Mouse (Mus musculus): ENCODE measurements around the gene Zscan25.
"Not testable (repeated sequence)": the region's sequence is repeated elsewhere in the genome, so short reads cannot be mapped to it uniquely, and the experiment has no call there.

Gene Zscan25

DNA sequence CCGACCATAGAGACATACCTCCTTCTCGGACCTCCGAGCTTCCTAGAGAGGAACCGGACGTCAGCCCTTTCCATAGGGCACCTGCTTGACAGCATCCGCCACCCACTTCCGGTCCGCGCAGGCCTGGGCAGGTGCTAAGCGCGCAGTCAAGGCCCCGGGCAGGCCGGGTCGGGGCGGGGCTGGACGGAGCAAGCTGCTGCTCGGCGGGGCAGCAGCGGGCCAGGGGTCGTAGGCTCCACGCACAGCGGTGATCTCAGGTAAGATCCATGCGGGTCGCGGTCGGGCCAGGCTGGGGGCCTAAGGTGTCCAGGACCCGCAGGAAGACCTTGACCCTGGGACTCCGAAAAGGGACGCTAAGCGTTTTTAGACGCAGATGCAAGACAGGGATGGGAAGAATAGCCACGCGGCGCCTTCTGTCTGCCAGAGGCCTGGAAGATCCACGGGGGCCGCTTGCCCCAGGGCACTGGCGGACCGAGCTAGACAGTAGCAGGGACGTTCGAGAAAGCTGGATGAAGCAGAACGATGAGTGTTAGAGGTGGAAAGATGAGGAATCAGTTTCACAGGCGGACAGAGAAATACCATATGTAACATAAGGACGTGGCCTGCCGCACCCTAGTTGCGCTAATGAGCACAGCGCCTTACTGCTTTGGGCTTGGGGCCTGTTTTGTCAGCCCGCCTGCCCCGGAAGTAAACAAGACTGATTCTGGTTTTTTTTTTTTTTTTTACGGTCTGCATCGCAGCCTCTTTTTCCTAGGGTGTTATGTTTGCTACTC lies at the start of gene Zscan25:
TSS of gene Zscan25 (plus strand) at position 130 of the 773 bp plus-strand sequence.
- peak; percentile 34 for DNase-seq (ENCODE audit: extremely low read depth, low read depth, low spot score)

DNA sequence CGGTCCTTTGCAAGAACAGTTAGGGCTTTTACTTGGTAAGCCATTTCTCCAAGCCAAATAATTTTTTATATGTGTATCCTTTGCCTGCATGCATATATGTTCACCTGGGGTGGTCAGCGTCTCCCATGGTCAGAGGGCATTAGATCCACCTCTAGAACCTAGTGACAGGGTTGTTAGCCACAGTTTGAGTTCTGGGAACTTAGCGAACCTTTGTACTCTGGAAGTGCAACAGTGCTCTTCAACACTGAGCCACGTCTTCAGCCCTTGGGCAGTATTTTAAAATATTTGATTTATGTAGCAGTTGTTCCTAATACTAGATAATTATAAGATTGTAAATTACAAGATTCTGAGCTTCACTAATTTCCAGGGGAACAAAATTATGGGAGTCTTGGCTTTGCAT lies 49.7 kb upstream of the Zscan25 start:
- no peak for DNase-seq (ENCODE audit: extremely low read depth, low read depth, low spot score)

DNA sequence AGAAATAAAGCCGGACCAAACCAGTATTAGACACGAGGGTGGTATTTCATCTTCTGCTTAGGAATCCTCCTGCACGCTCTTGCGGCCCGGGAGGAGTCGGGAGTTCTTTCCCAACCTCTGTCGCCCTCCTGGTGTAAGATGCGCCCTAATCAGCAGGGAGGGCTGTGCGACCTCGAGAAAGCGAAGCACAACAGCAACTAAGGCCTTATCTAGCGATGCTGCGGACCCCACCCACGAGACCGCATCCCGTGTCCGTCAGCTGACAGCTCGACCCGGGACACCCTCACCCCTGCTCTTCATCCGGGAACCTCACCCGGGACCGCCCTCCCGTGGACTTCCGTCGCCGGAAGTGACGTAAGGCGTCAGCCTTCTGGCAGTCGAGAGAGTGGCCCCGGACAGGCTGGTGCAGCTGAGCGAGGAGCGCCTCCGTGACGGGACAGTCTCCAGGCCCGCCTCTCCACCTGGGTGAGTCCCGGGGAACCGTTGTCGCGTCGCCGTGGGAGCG lies 48.9 kb upstream of the Zscan25 start, which contains the start of gene Zfp655:
TSS of gene Zfp655 (plus strand) at position 349 of the 505 bp plus-strand sequence.
- DNase-seq (ENCODE audit: extremely low read depth, low read depth, low spot score), result no peak

DNA sequence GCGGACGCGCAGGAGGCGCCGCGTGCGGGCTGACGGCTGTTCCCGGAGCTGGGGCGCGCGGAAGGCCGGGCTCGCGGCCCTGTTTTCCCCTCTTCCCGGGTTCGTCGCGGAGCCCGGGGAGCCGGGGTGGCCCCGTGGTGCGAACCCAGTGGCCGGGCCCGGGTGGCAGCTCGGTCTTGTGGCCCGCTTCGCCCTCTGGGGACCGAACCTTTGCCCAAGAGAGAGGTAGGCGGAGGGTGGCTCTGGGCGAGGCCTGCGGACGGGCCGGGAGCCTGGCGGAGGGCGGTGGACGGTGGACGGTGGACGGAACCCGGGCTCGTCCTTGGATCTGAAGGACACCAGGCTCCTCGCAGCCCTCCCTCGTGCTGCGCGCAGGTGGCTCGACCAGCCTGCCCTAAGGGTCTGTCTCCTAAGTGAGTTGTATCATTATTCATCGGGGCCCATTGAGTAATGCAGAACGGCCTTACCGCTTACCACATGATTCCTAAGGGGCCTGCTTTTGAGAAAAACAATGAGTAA lies 48.3 kb upstream of the Zscan25 start:
- DNase-seq (ENCODE audit: extremely low read depth, low read depth, low spot score), result peak; percentile 47

DNA sequence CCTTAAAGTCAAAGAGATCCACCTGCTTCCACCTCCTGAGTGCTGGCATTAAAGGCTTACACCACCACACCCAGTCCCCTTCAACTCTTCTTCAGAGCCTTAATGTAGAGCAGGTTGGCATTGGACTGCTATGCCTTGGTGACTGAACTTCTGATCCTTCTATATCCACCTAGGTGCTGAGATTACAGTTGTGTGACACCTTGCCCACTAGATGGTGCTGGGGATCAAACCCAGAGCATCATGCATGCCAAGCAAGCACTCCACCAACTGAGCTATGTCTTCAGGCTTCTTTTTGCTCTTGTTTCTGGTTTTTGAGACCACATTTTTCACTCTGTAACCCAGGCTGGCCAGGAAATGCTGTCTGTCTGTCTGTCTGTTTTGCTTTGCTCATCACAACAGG lies 45.7 kb upstream of the Zscan25 start:
- no peak for DNase-seq (ENCODE audit: extremely low read depth, low read depth, low spot score)

DNA sequence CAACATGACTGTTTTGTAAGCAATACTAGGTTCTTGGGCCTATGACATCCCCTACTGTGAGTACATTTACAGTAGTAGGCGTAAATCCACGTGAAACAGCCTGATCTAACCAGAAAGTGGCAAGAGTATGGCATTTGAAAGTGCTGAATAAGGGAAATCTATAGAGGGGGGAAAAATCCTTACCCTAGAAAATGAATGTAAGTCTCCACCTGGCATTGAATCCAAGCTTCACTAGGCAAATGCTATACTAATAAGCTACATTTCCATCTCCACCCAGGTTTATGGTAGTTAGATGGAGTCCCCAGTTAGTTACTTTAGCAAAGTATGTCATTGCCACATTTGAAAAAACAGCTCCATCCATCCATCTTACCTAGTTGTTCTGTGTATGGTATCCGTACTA lies 30.8 kb upstream of the Zscan25 start:
- no peak for DNase-seq (ENCODE audit: extremely low read depth, low read depth, low spot score)

DNA sequence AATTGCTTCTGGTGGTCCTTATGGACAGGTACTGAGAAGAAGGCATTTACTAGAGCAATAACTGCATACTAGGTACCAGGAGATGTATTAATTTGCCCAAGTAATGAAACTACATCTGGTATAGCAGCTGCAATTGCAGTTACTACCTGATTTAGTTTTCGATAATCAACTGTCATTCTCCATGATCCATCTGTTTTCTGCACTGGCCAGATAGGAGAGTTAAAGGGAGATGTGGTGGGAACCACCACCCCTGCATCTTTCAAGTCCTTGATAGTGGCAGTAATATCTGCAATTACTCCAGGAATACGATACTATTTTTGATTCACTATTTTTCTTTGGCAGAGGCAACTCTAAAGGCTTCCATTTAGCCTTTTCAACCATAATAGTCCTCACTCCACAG lies 6.7 kb upstream of the Zscan25 start:
- not testable (repeated sequence) for DNase-seq (ENCODE audit: extremely low read depth, low read depth, low spot score)

DNA sequence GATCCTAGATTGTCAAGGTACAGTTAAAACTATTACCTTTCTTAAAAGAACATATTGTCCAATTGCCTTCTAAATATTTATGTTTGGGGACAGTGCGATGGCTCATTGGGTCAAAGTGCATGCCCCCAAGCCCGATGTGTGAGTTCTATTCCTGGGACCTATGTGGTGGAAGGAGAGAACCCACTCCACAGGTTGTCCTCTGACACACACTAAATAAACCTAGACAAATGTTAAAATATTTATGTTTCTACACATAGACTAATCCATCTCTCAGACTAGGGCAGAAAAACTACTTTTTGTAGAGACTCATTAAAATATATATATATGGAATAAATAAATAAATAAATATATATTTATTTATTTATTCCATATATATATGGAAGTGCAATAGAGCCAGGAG lies 352 bp upstream of the Zscan25 start:
- no peak for DNase-seq (ENCODE audit: extremely low read depth, low read depth, low spot score)

DNA sequence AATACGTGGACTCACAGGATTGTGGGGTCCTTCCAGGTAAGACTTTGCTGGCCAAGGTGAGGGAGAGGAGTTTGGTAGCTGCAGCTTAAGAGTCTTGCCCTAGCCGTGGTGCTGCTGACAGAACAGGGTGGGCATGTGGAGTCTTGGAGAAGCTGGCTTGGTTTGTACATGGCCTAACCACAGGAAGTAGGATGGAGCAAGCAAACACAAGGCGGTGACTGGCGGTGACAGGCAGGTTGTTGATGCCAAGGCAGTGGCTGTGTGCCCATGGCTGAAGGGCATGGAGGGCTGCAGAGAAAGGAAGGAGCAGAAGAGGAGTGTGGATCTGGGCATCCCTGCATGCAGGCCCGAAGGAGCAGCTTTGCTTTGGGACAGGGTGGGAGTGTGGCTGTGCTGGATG lies 8.1 kb downstream of the Zscan25 start:
- no peak for DNase-seq (ENCODE audit: extremely low read depth, low read depth, low spot score)

DNA sequence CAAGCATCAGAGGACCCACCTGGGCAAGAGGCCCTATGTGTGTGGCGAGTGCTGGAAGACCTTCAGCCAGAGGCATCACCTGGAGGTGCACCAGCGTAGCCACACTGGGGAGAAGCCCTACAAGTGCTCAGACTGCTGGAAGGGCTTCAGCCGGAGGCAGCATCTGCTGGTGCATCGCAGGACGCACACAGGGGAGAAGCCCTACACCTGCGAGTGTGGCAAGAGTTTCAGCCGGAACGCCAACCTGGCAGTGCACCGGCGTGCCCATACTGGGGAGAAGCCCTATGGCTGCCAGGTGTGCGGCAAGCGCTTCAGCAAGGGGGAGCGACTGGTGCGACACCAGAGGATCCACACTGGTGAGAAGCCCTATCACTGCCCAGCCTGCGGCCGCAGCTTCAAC lies 10.4 kb downstream of the Zscan25 start:
- DNase-seq (ENCODE audit: extremely low read depth, low read depth, low spot score), result no peak

DNA sequence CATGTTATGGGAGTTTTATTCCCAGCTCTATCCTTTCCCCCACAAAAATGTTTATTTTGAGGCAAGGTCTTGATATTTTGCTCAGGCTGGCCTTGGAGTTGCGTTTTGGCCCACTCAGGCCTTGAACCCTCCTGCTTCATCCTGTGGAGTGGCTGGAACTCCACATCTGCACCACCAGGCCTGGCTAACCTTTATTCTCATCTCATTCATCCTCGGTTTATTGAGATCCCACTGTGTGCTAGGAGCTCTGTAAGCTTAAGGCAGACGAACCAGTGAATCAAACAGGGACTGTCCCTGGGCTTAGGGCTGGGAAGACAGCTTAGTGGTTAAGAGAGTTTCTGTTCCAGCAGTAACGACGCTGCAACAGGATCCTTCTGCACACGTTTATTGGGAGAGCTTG lies 12.1 kb downstream of the Zscan25 start:
- no peak for DNase-seq (ENCODE audit: extremely low read depth, low read depth, low spot score)

DNA sequence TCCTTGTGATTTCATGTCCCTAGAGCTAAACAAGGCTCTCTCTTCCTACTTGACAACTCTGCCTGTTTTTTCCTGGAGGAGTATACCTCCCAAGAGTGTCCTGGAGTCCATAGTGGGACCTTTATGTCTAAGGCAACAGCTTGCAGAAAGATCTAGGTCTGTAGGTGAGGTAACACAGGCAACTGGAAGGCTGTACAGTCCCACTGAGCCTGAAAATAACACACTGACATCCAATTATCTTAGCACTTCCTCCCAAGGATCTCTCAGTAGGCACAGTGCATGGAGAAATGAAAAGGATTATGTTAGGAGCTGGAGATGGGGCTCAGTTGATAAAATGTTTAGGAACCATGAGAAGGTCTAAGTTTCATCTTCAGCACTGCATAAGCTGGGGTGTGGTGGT lies 20.2 kb downstream of the Zscan25 start:
- DNase-seq (ENCODE audit: extremely low read depth, low read depth, low spot score), result no peak

DNA sequence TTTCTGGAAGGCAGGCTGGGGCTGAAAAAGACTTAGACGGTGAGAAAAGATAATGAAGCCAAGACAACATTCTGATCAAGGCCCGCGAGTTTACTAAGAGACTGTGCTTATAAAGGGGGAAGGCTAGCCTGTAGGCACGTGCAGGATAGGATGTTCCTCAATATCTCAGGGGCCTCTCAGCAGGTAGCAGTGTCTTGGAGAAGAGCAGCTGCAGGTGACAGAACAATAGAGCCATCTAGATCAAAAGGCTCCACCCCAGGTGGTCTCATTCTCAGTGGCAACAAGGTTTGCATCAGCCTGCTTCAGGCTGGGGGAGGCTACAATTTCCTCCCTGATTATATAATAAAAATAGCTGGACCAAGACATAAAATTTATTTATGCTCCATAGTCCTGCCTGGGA lies 21.5 kb downstream of the Zscan25 start:
- DNase-seq (ENCODE audit: extremely low read depth, low read depth, low spot score), result not testable (repeated sequence)

DNA sequence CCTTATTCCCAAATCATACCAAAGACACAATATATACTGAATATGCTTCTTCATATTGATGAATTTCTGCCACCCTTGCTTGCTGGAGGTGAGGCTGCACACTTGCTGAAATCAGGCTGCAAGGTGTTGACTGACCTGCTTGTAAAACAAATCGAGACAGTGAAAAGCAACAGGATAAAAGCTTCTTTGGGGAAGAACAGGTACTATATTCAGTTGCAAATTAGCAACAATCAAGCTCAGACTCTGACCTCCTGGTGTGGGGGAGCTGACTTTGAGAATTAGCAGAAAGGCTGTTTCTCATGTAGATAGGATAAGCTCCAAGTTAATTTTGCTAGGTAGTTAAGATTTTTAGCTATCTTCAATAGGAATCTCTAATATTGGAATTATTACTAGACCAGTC lies 22.1 kb downstream of the Zscan25 start:
- DNase-seq (ENCODE audit: extremely low read depth, low read depth, low spot score), result no peak

DNA sequence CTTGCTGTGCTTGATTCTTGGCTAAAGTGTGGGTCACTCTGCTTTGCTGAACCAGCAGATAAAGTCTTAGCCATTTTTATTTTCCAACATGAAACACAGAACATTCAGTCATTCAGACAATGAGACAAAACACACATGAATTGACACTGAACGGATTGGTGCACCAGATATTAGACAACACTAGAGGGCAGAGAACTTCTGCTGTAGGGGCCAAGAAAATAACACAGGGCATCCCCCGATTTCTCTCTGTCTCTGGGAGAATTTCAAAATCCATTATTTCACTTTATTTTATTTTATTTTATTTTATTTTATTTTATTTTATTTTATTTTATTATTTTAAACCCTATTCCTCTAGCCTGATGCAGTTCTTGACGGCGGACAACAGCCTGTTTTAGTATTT lies 26.7 kb downstream of the Zscan25 start:
- not testable (repeated sequence) for DNase-seq (ENCODE audit: extremely low read depth, low read depth, low spot score)

DNA sequence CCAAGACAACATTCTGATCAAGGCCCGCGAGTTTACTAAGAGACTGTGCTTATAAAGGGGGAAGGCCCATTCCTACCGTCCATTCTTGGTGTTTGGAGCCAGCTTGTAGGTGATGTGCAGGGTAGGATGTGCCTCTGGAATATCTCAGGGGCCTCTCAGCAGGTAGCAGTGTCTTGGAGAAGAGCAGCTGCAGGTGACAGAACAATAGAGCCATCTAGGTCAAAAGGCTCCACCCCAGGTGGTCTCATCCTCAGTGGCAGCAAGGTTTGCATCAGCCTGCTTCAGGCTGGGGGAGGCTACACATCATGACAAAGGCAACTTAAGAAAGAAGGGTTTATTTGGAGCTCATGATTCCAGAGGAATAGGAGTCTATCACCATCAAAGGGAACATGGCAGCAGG lies 27.5 kb downstream of the Zscan25 start:
- not testable (repeated sequence) for DNase-seq (ENCODE audit: extremely low read depth, low read depth, low spot score)

DNA sequence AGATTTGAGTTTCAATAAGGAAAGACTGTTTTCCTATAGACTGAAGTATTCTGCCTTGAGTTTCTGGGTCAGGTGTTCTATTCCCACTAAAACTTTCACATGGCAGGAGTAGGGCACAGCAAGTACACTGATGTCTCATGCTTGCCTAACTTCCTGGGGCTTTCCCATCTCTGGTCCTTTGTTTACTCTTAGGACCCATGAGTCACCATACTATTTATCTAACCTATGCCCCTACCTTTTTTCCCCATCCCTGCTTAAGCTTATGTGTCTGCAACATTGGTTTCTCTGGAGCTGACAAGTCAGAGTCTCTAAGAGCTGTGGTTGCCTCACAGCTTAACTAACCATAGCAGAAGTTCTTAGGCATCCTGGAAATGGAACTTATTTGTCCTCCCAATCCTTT lies 33.5 kb downstream of the Zscan25 start:
- no peak for DNase-seq (ENCODE audit: extremely low read depth, low read depth, low spot score)

DNA sequence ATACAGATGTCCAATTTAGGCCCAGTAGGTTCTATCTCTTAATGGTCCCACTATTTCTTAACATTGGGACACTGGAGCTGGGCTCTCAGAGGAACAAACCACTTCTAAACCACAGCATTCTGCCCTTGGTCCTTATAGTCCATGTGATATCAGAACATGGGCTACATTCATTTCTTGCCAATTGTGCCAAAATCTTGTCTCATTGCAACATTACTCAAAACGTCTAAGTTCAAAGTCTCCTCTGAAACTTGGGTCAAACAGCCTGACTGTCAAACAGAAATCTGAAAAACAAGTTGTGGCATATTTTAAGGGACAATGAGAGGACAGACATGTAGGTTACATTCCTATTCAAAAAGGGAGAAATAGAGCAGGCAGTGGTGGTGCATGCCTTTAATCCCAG lies 36.8 kb downstream of the Zscan25 start:
- no peak for DNase-seq (ENCODE audit: extremely low read depth, low read depth, low spot score)

DNA sequence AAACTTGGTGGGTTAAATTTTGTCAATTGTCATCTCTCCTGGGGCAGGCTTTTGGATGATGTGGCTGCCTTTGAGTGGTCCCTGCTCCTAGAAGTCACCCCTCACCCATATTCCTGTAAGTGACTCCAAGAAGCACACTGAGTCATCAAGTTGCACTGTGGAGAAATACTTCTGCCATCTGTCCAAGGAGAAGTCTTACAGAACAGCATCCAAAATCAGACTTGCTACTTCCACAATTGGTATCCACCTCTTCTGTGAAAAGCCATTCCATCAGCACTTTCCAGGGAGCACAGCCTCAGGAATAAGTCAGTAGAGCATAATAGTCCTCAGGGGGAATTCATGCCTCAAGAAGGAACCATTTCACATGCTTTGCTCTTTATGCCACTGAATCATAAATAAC lies 58.5 kb downstream of the Zscan25 start:
- DNase-seq (ENCODE audit: extremely low read depth, low read depth, low spot score), result not testable (repeated sequence)

All from fat pad, adult 2 months (tissue).